Mouse (Mus musculus): ENCODE data around the gene Grin3a.
A peak's percentile ranks its signal among the peaks of the same experiment; 100 is the strongest.

The Grin3a gene

DNA sequence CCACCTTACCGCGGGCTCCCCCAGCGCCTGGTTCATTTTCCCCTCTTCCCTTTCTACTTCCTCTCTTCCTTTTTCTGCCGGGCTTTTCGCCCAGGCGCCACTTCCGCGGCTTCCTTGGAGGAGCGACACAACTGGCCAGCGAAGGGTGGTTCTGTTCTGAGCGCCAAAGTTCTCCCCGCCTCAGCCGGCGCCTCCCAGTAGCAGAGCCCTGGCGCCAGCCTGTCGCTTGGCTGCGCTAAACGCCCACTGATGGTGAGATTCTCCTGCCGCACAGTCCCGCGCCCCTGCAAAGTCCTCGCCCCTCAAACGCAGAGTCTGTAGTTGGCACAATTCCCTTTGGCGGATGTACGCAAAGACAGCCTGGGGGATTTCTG lies at the start of gene Grin3a:
Gene Grin3a, minus strand, starts transcription at position 133 of the 374 bp plus-strand sequence.
- peak; percentile 22 for DNase-seq (ENCODE audit: low spot score)

DNA sequence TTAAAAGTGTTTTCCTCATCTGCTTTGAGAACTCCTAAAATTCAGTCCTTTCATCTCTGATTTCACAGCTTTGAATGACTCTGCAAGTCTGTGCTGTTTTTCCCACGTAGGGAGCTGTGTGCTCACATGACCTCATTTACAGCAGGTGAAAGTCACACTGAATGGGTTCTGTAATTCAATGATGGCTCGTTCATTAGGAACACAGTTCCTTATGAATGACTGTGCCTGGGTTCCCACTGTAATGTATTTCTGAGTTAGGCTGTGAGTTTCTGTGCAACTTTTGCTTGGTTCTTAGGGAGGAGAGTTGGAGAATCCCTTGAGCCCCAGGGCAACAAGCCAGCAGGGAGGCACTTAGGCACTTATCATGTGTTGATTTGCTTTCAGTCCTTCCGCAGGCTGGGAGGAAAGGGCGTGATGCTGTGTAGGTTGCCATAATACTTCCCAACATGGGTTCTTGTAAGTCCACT lies 46.3 kb upstream of the Grin3a start:
- DNase-seq (ENCODE audit: low spot score), result no peak

DNA sequence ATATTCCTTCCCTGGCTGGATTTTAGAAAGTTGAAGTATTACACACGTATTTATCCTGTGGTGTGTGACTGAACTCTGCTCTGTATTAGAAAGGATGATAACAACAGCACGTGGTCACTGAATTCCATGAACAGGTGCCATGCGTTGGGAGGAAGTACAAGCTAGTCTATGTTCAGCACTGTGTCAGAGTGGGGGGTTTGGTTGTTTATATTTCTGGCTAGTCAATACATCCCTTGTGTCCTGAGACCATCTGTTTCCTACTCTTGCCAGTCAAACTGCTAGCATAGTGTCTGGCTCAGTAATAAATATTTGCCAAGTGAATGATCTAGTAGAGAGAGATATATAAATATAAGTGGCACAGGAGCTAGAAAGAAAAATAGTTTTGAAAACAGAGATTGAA lies 31.5 kb upstream of the Grin3a start:
- no peak for DNase-seq (ENCODE audit: low spot score)

GRCm38 (mm10) chr4:49860611-49861010 lies 15.1 kb upstream of the Grin3a start:
- no peak for DNase-seq (ENCODE audit: low spot score)

DNA sequence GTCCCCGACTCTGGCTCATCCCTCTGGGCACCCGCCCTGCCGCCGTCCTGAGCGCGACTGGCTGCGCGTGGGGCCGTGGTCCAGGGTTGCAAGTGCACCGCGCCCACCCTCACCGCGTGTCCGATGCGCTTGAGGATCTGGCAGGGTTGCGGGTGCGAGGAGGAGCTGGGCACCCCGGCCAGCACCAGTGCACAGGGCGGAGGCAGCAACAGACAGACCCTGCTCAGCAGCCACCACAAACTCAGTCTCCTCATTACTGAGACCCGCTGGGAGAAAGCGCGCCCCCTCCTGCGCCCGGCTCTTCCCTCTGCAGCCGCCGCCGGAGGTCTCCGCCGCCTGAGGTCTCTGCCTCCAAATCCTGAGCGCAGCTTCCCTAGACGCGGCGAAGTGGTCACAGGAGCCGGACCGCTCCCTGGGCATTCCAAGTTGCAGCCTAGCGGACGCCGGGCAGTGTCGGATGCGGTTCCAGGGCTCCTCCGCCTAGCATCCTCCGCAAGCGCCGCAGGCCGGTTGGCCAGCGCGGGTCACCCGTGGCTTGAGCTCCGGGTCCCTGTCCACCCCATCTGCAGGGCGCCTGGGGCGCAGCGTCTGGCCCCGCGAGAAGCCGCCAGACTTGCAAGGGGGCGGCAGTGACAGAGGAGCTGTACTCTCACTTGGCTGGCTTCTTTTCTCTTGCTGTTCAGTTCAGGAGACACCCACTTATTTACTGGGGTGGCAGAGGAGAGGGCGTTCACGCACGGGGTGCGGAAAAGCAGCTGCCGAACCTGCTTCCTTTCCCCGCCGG lies 524 bp downstream of the Grin3a start:
- no peak for DNase-seq (ENCODE audit: low spot score)

DNA sequence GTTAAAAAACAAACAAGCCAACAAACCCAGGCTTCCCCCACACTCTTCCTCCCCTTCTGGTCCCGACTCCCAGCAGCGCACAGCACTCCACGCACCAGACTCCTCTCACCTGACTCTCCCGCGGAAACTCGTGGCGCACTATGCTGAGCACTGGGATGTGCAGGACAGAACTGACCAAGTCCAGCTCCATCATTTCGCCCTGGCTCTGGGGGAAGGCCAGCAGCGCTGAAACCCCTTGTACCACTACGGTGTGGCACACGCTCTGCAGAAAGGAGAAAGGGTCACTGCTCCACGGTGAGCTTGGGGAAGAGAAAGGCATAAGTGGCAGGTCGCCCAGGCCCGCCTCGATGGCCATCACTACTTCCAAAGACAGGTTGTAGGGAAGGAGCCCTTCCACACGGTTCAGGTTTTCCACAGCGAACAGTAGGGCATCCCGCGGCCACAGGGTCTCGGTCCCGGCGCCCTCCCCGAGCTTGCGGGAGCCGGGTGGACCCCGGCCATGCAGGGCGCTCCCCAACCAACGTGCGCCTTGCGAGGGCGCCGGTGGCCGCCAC lies 1.2 kb downstream of the Grin3a start:
- DNase-seq (ENCODE audit: low spot score), result no peak

DNA sequence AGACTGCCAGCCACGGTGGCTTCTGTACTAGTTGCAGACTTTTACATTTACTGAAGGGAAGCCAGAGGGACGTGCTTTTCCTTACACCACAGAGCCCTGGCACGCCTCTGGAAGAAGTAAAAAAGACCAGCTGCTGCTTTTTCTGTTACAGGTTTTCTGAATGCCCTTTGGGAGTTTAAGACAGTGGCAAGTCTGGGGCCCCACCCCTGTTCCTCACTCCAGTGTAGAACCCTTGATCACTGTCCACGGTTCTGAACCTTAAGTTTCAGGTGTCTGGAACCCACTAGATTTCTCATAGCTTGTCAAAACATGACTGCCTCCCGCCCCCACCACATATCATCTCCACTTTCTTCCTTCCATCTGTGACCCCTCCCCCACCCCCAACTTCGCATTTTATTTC lies 1.8 kb downstream of the Grin3a start:
- DNase-seq (ENCODE audit: low spot score), result no peak

DNA sequence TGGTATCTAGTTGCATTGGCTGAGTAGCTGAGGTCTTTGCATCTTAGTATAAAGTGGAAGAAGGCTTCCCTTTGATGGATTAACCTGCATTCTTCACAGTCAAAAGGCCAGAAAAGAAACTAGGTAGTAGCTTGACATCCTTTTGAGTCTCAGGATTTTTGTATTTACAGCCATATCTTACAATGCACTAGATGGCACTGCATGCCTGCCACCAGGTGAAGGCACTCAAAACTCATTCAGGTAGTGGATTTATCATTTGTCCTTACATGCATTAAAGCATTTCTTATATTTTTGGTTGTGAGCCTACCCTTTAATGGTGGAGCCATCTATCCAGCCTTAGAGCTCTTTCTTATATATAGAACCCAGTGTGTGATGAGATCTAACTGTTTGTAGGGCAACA lies 13.5 kb downstream of the Grin3a start:
- DNase-seq (ENCODE audit: low spot score), result no peak

- no peak for DNase-seq (ENCODE audit: low spot score)
These were observed 31.7 kb downstream of the Grin3a start for GRCm38 (mm10) chr4:49813852-49814251.

DNA sequence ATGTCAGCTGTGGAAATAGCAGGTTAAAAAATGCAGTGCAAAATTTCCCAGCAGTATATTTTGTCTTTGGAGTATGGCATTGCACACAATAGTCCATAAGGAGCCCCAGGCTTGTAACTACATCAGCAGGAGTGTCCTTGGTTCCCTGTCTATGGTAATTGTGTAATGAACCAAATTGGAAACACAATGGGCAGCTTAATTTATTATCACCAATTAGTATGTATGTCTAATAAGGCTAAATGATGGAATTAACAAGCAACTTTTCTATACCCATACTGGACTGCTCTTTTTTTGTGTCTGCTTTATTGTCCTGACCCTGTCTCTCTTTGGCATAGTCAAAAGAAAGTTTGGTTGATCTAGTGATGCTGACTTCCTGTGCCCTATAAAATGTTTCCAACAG lies 38.8 kb downstream of the Grin3a start:
- no peak for DNase-seq (ENCODE audit: low spot score)

DNA sequence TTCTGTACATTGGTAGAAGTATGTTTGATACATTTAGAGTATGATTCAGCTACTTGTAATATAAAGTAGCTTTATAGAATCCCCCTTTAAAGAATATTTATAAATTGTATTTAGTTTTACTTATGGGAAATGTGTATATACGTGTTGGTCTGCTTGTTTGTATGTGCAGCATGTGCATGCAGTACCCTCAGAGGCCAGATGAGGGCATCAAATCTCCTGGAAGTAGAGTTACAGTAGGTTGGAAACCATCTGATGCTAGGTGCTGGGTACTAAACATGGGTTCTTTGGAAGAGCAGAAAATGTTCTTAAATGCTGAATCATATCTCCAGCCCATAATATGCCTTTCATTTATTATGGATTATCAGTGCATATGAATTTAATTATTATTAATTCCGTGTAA lies 46.2 kb downstream of the Grin3a start:
- DNase-seq (ENCODE audit: low spot score), result no peak

- DNase-seq (ENCODE audit: low spot score), result no peak
These were observed 56.6 kb downstream of the Grin3a start for GRCm38 (mm10) chr4:49788971-49789370.

GRCm38 (mm10) chr4:49742847-49743246 lies 102.7 kb downstream of the Grin3a start:
- DNase-seq (ENCODE audit: low spot score), result no peak

GRCm38 (mm10) chr4:49741942-49742341 lies 103.6 kb downstream of the Grin3a start:
- DNase-seq (ENCODE audit: low spot score), result no peak

DNA sequence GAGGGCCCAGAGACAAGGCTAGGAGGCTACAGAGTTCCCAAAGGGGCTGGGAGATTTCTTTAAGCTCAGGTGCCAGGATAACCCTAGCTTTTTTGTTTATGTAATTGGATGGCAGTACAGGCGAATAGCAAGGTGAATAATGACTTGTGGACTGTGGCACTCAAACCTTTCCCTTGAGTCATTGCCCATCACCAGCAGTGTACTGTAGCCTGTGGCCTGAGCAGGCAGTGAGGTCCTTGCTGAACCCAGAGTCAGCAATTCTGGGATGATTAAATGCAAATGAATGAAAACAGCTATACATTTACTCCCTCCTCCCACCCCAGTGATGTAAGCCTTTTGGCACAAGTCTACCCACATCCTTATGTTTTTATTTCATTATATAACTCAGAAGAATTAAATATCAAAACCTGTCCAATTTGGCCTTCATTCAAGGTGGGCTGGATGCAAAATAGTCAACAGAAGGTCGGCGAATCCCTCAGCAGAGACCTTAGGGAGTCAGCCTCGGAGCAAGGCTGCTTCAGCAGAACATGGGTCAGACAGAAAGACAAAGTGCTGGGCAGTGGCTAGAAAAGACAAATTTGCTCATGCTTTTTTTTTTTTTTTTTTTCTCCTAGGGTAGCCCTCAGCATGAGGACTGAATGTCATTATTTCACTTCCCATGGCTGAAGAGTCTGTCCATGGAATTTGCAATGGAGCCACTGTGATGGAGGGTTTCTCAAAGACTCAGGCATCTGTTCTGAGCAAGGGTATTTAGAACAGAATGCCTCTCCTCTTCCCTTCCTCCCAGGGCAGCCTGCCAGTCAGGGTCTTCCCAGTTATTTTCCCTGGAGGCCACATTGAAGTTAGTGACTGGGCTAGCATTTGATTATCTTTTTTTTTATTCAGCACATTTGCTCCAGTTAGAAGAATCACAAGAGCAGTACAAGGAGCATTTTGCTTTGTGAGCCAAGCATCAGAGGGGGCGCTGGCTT lies 104.5 kb downstream of the Grin3a start:
- no peak for DNase-seq (ENCODE audit: low spot score)

GRCm38 (mm10) chr4:49739561-49739960 lies 106.0 kb downstream of the Grin3a start:
- no peak for DNase-seq (ENCODE audit: low spot score)

DNA sequence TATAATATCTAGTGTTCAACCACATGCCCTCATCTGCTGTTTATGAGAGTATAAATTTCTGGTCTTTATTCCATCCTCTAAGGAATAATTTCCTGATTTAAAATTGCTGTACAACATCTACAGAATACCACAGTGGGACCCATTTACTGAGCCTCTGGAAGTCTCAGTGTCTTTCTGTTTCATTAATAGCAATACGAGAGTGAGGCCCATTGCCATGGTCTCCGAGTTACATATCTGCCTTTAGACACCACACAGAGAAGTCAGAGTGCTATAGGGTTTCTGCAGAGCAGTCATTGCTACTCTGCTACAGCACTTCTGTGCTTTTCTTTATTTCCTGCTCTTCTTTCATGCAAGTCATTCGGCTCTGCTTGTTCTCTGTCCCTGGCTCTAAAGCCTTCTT lies 116.2 kb downstream of the Grin3a start:
- no peak for DNase-seq (ENCODE audit: low spot score)

DNA sequence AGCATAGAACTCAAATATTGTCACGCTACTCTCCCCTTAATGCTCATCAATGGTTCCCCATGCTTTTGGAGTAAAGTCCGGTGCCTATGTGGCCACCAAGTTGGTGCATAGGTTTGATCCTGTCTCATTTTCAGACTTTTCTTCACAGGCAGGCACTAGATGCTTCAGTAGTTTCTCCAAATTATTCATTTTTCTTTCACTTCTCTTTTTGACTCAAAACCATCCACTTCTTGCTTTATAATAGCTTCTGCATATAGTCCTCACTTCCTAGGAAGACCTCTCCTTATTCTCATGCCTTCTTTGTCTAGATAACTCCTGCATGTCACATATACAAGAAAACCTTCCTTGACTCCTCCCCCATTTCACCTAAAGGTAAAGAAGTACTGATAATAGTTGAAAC lies 121.6 kb downstream of the Grin3a start:
- DNase-seq (ENCODE audit: low spot score), result no peak

GRCm38 (mm10) chr4:49691405-49692194 lies 153.9 kb downstream of the Grin3a start:
- DNase-seq (ENCODE audit: low spot score), result no peak

DNA sequence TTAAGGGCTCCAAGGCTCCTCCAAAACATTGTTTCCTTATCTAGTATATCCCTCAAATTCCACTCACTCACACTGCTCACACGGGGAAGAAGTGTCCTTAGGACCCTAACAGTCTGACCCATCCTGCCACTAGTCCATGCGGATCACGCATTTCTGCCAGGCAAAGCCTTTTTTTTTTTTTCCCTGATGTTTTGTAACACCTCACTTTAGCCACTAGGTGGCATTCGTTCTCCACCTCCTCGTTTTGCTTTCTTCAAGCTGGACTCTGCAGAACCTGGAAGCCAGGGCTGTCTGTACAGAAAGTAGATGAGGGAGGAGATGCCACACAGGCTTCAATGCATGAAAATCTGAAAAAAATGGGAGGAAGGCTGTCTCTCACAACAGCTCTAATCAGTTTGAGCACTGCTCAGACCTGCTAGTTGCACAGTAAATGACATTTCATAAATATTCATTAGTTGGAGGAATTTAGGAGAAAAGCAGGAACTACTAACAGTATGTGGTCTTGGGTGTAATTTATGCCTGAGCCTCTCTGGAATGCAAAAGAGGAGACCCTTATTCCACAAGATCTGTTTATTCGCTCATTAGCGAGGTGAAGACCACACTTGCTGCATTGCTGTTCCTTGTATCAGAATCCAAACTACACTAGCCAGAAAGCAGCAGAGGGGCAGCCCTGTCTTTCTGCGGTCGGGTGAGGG lies 156.8 kb downstream of the Grin3a start:
- DNase-seq (ENCODE audit: low spot score), result peak; percentile 33

DNA sequence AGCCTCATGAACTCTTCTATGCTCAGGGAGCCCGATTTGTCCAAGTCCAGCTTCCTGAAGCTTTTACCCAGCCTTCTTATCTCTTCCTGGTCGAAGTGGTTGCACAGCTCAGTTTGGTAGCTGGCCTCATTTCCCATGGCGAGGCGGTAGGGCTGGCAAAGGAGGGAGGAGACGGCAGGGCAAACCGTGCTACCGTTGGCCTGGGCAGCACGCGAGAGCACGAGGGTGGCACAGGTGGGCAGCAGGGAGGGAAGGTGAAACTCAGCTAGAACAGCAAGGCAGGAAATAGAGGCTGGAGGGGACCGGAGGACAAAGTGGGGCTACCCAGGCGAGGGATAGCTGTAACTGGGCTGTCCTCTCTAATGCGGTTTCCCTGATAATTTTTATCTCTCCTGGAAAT lies 163.7 kb downstream of the Grin3a start, which contains the start of gene Ppp3r2:
Gene Ppp3r2, minus strand, starts transcription at position 213 of the 400 bp plus-strand sequence.
- no peak for DNase-seq (ENCODE audit: low spot score)

All from ovary, postnatal 14 days (tissue).